Mouse (Mus musculus) erythroblast, embryonic 14.5 days (primary cell): ENCODE results near the gene Prss27. TPM values are rescaled to one million over a fixed set of nuclear protein-coding genes. Genes with fewer than 3 reads are reported as not detected.

Experiments used
- H3K27me3 ChIP-seq: 2 replicates; pipeline ENCODE4 v1.6.1; 2012; ENCODE audit warnings: inconsistent platforms; ENCODE audit not compliant: control insufficient read depth
- H3K36me3 ChIP-seq: 2 replicates; pipeline ENCODE4 v1.6.1; 2012; ENCODE audit warnings: mild to moderate bottlenecking, inconsistent platforms; ENCODE audit not compliant: control insufficient read depth
- H3K4me1 ChIP-seq: 2 replicates; pipeline ENCODE4 v1.6.1; 2012; ENCODE audit warnings: inconsistent platforms; ENCODE audit not compliant: control insufficient read depth
- H3K4me3 ChIP-seq: replicated peaks from 2 replicates; pipeline ENCODE3; 2012; ENCODE audit warnings: moderate library complexity, mild to moderate bottlenecking, inconsistent platforms
- H3K9me3 ChIP-seq: 2 replicates; pipeline ENCODE4 v1.6.1; 2012; ENCODE audit warnings: low read length, inconsistent platforms, mixed read lengths; ENCODE audit not compliant: control insufficient read depth
- GATA1 ChIP-seq: IDR thresholded peaks from 2 replicates; pipeline ENCODE4 v1.6.1; 2012; ENCODE audit warnings: low read length, inconsistent platforms, mixed read lengths
- TAL1 ChIP-seq: IDR thresholded peaks from 3 replicates; pipeline ENCODE4 v1.6.1; 2012; ENCODE audit warnings: low read length, inconsistent platforms, mixed read lengths
- polyA plus RNA-seq: library from polyadenylated mRNA; stranded (reverse); fragments of >175 nt; gene quantifications from 2 replicates; pipeline ENCODE4 v1.2.3, GENCODE M21; 2012

The Prss27 gene
- polyA plus RNA-seq, 1 experiment, result not detected

DNA sequence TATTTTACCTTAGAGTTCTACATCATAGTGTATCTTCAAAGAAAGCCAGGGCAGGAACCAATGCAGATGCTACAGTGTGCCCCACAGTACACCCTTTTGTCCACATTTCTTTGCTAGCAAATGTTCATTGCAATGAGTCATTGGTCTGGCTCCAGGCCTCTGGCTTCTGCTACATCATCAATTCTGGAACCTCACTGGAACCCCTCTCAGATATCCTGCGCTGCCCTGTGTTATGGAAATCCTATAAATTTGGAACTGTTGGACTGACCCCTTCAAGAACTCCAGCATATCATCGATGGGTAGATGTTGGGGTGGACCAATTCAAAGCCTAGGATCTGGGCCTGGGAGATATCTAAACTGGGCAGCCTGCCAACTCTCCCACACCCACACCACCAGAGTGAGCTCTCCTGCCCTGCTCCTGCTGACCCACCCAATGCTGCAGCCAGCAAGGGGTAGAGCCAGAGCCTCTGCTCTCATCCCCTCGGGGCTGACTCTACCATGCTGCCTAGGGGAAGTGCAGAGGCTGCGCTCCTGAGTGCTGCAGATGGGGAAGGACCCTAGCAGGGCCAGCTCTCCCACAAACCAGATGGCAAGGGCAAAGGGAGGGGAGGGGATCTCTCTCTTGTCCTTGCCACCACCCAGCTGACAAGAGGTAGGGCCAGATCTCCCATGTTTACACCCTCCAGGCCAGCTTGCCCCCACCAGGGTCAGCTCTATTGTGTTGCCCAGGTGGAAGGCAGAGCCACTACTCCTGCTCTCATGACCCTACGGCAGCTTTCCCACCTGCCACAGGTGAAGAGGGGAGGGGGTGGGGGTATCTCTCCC is 16.4 kb upstream of the Prss27 start:
- Histone ChIP-seq H3K36me3 (no peaks in the 10 kb centered on the region), H3K9me3 (no peaks in the 10 kb centered on the region), H3K4me1 (peaks cover 16% of the 10 kb centered on the region), H3K4me3 (no peak overlapping the region), H3K27me3 (no peaks in the 10 kb centered on the region)
- TF ChIP-seq GATA1, result no peak
- no peak for TF ChIP-seq TAL1

- peaks cover 4% of the 10 kb centered on the region; the same call in 1 of the 2 replicates for H3K27me3 ChIP-seq
- H3K4me3 ChIP-seq, result no peak overlapping the region
- TF ChIP-seq TAL1 (no peak), GATA1 (no peak)
- no peaks in the 10 kb centered on the region for H3K9me3 ChIP-seq
- no peaks in the 10 kb centered on the region for H3K4me1 ChIP-seq
- no peaks in the 10 kb centered on the region for H3K36me3 ChIP-seq
Observed at GRCm38 (mm10) chr17:24029477-24029876, 8.5 kb upstream of the Prss27 start.

GRCm38 (mm10) chr17:24030551-24030950 is 7.4 kb upstream of the Prss27 start:
- Histone ChIP-seq H3K27me3 (peaks cover 4% of the 10 kb centered on the region; the same call in 1 of the 2 replicates), H3K9me3 (no peaks in the 10 kb centered on the region), H3K4me1 (no peaks in the 10 kb centered on the region), H3K36me3 (no peaks in the 10 kb centered on the region), H3K4me3 (no peak overlapping the region)
- TF ChIP-seq GATA1 (no peak), TAL1 (no peak)

DNA sequence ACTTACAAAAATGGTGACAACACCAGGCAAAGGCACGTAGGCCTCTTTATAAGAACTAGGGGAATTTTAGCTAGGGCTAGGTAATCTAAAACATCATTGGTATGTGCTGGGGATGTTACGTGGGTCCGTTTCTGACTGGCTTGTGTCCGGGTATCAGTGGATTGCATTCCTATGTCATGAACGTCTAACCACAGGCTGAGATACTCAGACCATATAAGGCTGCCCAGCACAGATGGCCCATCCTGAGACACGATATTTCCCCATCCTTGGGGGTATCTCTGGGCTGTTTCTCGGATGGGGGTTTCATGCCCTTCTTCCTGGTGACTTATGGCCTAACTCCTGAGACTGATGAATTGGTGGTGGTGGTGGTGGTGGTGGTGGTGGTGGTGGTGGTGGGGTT is 2.9 kb upstream of the Prss27 start:
- H3K4me1 ChIP-seq, result no peaks in the 10 kb centered on the region
- H3K27me3 ChIP-seq, result no peaks in the 10 kb centered on the region
- TF ChIP-seq TAL1, result no peak
- TF ChIP-seq GATA1, result no peak
- H3K9me3 ChIP-seq, result peaks cover 2% of the 10 kb centered on the region; the same call in 1 of the 2 replicates
- no peak overlapping the region for H3K4me3 ChIP-seq
- H3K36me3 ChIP-seq, result no peaks in the 10 kb centered on the region

GRCm38 (mm10) chr17:24036954-24037353 is 990 bp upstream of the Prss27 start:
- peaks cover 5% of the 10 kb centered on the region; the same call in 1 of the 2 replicates for H3K9me3 ChIP-seq
- H3K4me1 ChIP-seq, result no peaks in the 10 kb centered on the region
- TF ChIP-seq GATA1, result no peak
- no peak for TF ChIP-seq TAL1
- no peaks in the 10 kb centered on the region for H3K36me3 ChIP-seq
- H3K4me3 ChIP-seq, result no peak overlapping the region
- H3K27me3 ChIP-seq, result no peaks in the 10 kb centered on the region

- TF ChIP-seq TAL1 (no peak), GATA1 (no peak)
- H3K36me3 ChIP-seq, result no peaks in the 10 kb centered on the region
- H3K27me3 ChIP-seq, result no peaks in the 10 kb centered on the region
- no peaks in the 10 kb centered on the region for H3K4me1 ChIP-seq
- H3K9me3 ChIP-seq, result peaks cover 5% of the 10 kb centered on the region; the same call in 1 of the 2 replicates
- no peak overlapping the region for H3K4me3 ChIP-seq
Observed at GRCm38 (mm10) chr17:24037360-24037759, 584 bp upstream of the Prss27 start.

DNA sequence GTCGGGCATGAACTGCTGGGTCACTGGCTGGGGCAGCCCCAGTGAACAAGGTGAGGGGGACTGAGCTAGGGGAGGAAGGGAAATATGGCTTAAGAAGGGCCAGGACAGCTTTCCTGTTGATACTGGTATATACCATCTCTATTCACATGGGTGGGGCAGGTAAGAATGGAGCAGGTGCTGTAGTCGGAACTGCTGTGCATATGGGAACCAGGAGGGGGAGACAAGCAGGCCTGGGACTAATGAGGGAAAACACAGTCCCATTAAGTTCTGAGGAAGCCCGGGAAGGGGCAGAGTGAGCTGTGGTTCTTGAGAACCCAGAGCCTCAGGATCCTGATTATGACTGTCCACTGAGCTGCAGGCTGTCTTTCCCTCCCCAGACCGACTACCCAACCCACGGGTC is 6.5 kb downstream of the Prss27 start:
- no peak overlapping the region for H3K4me3 ChIP-seq
- no peak for TF ChIP-seq TAL1
- H3K9me3 ChIP-seq, result peaks cover 5% of the 10 kb centered on the region; the same call in 1 of the 2 replicates
- no peaks in the 10 kb centered on the region for H3K27me3 ChIP-seq
- H3K4me1 ChIP-seq, result no peaks in the 10 kb centered on the region
- peaks cover 24% of the 10 kb centered on the region for H3K36me3 ChIP-seq

GRCm38 (mm10) chr17:24045608-24046007 is 7.7 kb downstream of the Prss27 start:
- Histone ChIP-seq H3K4me3 (no peak overlapping the region), H3K27me3 (no peaks in the 10 kb centered on the region), H3K4me1 (no peaks in the 10 kb centered on the region), H3K9me3 (no peaks in the 10 kb centered on the region), H3K36me3 (peaks cover 32% of the 10 kb centered on the region)
- TF ChIP-seq GATA1 (no peak), TAL1 (no peak)

DNA sequence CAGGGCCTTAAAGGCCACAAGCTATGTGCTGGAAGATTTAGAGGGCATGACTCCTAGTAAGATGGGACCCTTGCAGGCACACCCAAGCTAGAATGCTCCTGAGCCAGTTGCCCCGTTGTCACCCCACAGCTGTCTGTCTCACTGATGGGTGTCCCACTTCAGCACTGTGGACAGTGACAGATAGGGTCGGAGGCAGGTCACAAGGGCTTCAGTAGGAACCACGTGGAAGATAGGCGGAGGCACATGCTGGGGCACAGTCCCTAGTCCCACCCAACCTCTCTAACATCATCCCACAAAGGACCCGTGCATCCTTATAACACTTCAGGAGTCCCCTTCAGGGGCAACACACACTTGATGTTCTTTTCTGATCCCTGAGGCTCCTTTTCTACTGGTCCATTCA is 8.1 kb downstream of the Prss27 start:
- Histone ChIP-seq H3K27me3 (no peaks in the 10 kb centered on the region), H3K36me3 (peaks cover 36% of the 10 kb centered on the region), H3K4me3 (no peak overlapping the region), H3K9me3 (no peaks in the 10 kb centered on the region), H3K4me1 (no peaks in the 10 kb centered on the region)
- TF ChIP-seq GATA1, result no peak
- no peak for TF ChIP-seq TAL1
